Mouse (Mus musculus) kidney, adult 2 months (tissue): ENCODE measurements around the gene Cygb.

Experiments
- CTCF ChIP-seq: fragments of 200-500 bp; conservative IDR thresholded peaks from 2 replicates; pipeline ENCODE4 v1.5.1; 2011; ENCODE audit warnings: low read depth, mild to moderate bottlenecking, control low read depth, low read length, moderate library complexity, mixed read lengths; ENCODE audit not compliant: insufficient read depth, insufficient read length
- POLR2A ChIP-seq: fragments of 200-500 bp; IDR thresholded peaks from one replicate; pipeline ENCODE4 v1.6.1; 2011; ENCODE audit warnings: low read depth, low read length, control low read depth

DNA sequence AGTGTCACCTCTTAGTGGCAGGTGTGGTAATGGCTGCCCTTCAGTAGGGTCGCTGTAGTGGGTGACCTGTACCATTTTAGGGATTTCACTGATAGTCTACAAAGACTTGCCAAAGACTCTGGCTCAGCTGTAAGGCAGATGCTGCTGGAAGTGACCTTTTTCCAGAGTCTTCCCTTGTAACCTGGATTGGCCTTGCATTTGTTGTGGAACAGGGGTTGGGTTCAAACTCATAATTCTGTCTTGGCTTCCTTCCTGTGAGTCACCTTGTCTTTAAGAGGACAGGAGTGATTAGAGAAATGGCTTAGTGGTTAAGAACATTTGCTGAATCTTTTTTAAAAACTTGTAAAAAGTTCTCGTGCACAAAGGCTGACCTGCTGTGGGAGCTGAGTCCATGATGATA lies 19.3 kb upstream of the Cygb start:
- TF ChIP-seq POLR2A = no peak
- no peak for TF ChIP-seq CTCF
